In genomic region chr10:60422756-60423155, GRCm38 (mm10) we compare ENCODE assay signal across 17 mouse cellular contexts. TPM values are rescaled to one million over a fixed set of nuclear protein-coding genes. Genes with fewer than 3 reads are reported as not detected.
"Had no signal": no experiment of that assay in that cellular context is flagged by ENCODE, and none has a peak within 500 bp of the region (broad histone marks: within the 10 kb centered on the region; RNA-seq: fewer than 3 reads in every experiment).

No protein-coding gene starts in this region.

- DNase-seq: retina, postnatal 1 day; right cerebral cortex, adult 18-20 months; right cerebral cortex, postnatal 14 days; right cerebral cortex, postnatal 25 days; right cerebral cortex, postnatal 4 days; spleen, adult 18-20 months; thymus, adult 18-20 months; thymus, adult 2 months; thymus, postnatal 14 days; thymus, postnatal 25 days; thymus, postnatal 36 days; thymus, postnatal 4 days had no signal

- H3K36me3 ChIP-seq: neural tube, embryonic 15.5 days; stomach, embryonic 15.5 days had no signal

- H3K9ac ChIP-seq: neural tube, embryonic 15.5 days; stomach, embryonic 15.5 days had no signal

- H3K27ac ChIP-seq: neural tube, embryonic 15.5 days; stomach, embryonic 15.5 days; stomach, postnatal 0 days had no signal

- H3K4me2 ChIP-seq: neural tube, embryonic 15.5 days; stomach, embryonic 15.5 days had no signal

- H3K27me3 ChIP-seq: neural tube, embryonic 15.5 days; stomach, embryonic 15.5 days had no signal

- H3K9me3 ChIP-seq: neural tube, embryonic 15.5 days; stomach, embryonic 15.5 days had no signal

- H3K4me3 ChIP-seq: neural tube, embryonic 15.5 days; stomach, embryonic 15.5 days had no signal

- H3K4me1 ChIP-seq: neural tube, embryonic 15.5 days; stomach, embryonic 15.5 days had no signal

RNA-seq across cellular contexts. Expression of gene Gm17455, which starts 23.2 kb away (rescaled TPM):
- polyA plus RNA-seq: stomach, embryonic 16.5 days; testis, adult 2 months had no signal
